Mouse (Mus musculus) activated CD4-positive, CD25-positive, alpha-beta regulatory T cell, adult 4 months (primary cell): Measurements from ENCODE around the gene Dab1. TPM values are rescaled to one million over a fixed set of nuclear protein-coding genes. Genes with fewer than 3 reads are reported as not detected.

Experiments
- ATAC-seq: one replicate; pipeline ENCODE4 v1.8.0; 2017
- polyA plus RNA-seq, 2 experiments: library from polyadenylated mRNA; unstranded; fragments of 100-300 nt; shearing (Covaris generic); gene quantifications; one replicate each; pipeline ENCODE4 v1.2.1; 2017

Gene Dab1
- polyA plus RNA-seq, 2 experiments from 2014 or later = 0.25 TPM; not detected in 1

- ATAC-seq = no peak
These were observed 375.2 kb downstream of the Dab1 start for GRCm38 (mm10) chr4:103994406-103994805.

GRCm38 (mm10) chr4:104008406-104008805, 389.2 kb downstream of the Dab1 start:
- no peak for ATAC-seq

- no peak for ATAC-seq
These were observed 392.5 kb downstream of the Dab1 start for GRCm38 (mm10) chr4:104011683-104012082.

GRCm38 (mm10) chr4:104012150-104012549, 393.0 kb downstream of the Dab1 start:
- ATAC-seq = no peak

- no peak for ATAC-seq
These were observed 406.0 kb downstream of the Dab1 start for GRCm38 (mm10) chr4:104025117-104025694.

GRCm38 (mm10) chr4:104026834-104027233, 407.7 kb downstream of the Dab1 start:
- ATAC-seq = no peak

GRCm38 (mm10) chr4:104027239-104027638, 408.1 kb downstream of the Dab1 start:
- no peak for ATAC-seq

- no peak for ATAC-seq
These were observed 416.9 kb downstream of the Dab1 start for GRCm38 (mm10) chr4:104036091-104036490.

GRCm38 (mm10) chr4:104039588-104039987, 420.4 kb downstream of the Dab1 start:
- ATAC-seq = no peak

- no peak for ATAC-seq
These were observed 424.3 kb downstream of the Dab1 start for GRCm38 (mm10) chr4:104043441-104043840.

GRCm38 (mm10) chr4:104044634-104045033, 425.5 kb downstream of the Dab1 start:
- no peak for ATAC-seq

GRCm38 (mm10) chr4:104047966-104048804, 429.0 kb downstream of the Dab1 start:
- no peak for ATAC-seq

- no peak for ATAC-seq
These were observed 438.0 kb downstream of the Dab1 start for GRCm38 (mm10) chr4:104057116-104057515.

GRCm38 (mm10) chr4:104059569-104059968, 440.4 kb downstream of the Dab1 start:
- no peak for ATAC-seq

- ATAC-seq = no peak
These were observed 443.2 kb downstream of the Dab1 start for GRCm38 (mm10) chr4:104062356-104062755.

GRCm38 (mm10) chr4:104066901-104067300, 447.7 kb downstream of the Dab1 start:
- no peak for ATAC-seq

- ATAC-seq = no peak
These were observed 448.6 kb downstream of the Dab1 start for GRCm38 (mm10) chr4:104067748-104068147.

- ATAC-seq = no peak
These were observed 452.1 kb downstream of the Dab1 start for GRCm38 (mm10) chr4:104071296-104071695.

- ATAC-seq = no peak
These were observed 454.8 kb downstream of the Dab1 start for GRCm38 (mm10) chr4:104073920-104074459.

- no peak for ATAC-seq
These were observed 458.6 kb downstream of the Dab1 start for GRCm38 (mm10) chr4:104077771-104078170.

GRCm38 (mm10) chr4:104106299-104106698, 487.1 kb downstream of the Dab1 start:
- no peak for ATAC-seq

GRCm38 (mm10) chr4:104111614-104112013, 492.5 kb downstream of the Dab1 start:
- ATAC-seq = no peak

- no peak for ATAC-seq
These were observed 494.2 kb downstream of the Dab1 start for GRCm38 (mm10) chr4:104113209-104114005.
